ENCODE assay signal across 8 mouse cellular contexts in the genomic region with DNA sequence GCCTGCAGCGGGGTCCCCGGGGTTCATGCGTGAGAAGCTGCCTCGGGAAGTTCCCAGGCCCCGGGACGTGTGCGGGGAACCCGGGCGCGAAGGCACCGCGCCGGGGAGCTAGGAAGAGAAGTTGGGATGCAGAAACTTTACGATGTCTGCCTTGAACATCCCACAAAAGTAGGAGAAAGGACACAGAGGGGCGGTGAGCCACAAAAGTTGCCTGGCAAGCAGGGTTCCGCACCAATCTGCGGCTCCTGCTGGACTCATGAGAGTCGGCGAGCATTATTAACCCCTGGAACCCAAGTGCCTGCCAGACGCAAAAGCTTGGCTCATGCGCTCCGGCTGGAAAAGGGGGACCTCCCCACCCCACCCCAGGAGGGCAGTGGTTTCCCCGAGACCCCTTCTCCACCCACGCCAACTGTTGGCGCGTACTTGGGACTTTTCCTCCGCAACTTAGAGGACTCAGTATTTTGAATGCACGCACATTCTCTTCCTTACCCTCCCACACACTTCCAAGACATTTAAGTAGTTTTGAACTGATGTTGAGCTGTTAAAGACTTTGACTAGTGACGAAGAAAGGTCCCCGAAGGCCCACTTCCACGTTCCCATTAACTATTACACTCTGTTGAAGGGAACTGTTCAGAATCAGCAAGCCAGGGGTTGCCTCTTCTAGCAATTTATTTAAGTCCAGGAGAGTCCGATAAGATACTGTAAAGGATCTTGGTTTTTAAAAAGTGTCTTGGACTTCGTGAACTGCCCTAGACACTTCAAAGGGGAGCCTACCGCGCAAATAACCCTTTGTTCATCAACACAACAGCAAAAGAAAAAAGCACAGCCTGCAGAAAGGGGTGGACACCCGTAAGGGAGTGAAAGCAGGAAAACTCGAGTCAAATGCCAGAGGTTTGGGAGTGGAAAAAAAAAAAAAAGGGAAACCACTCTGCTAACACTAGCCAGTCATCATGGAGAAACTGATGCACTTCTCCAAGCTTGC. TPM values are rescaled to one million over a fixed set of nuclear protein-coding genes. Genes with fewer than 3 reads are reported as not detected.
DNase-seq lines count a peak whose midpoint lies in the region; ATAC-seq and TF ChIP-seq lines count a peak whose summit lies in the region.

No protein-coding gene starts in this region.

- H3K9me3 ChIP-seq in forebrain, embryonic 10.5 days: no peaks in the 10 kb centered on the region
- no peaks in the 10 kb centered on the region for H3K9me3 ChIP-seq in intestine, embryonic 15.5 days
- H3K9me3 ChIP-seq in midbrain, embryonic 13.5 days: no peaks in the 10 kb centered on the region

- peak overlapping the region; percentile 81 for H3K4me3 ChIP-seq in layer of hippocampus, adult 2 months
- H3K4me3 ChIP-seq in forebrain, embryonic 10.5 days: peak overlapping the region; percentile 82
- H3K4me3 ChIP-seq in intestine, embryonic 15.5 days (replicated peaks): peak overlapping the region; percentile 81
- peak overlapping the region; percentile 81 for H3K4me3 ChIP-seq in midbrain, embryonic 13.5 days (replicated peaks)

- under 1% methylated on average over 37 of the region's 37 CpGs for WGBS in forebrain, embryonic 10.5 days
- WGBS in intestine, embryonic 15.5 days: 3% methylated on average over 37 of the region's 37 CpGs
- 1% methylated on average over 36 of the region's 37 CpGs for WGBS in midbrain, embryonic 13.5 days

- TF ChIP-seq CTCF in layer of hippocampus, adult 2 months (conservative IDR thresholded peaks at IDR 0.05): no peak

- H3K27me3 ChIP-seq in forebrain, embryonic 10.5 days (ENCODE audit: poor library complexity, severe bottlenecking): no peaks in the 10 kb centered on the region
- H3K27me3 ChIP-seq in intestine, embryonic 15.5 days (replicated peaks): no peaks in the 10 kb centered on the region
- no peaks in the 10 kb centered on the region for H3K27me3 ChIP-seq in midbrain, embryonic 13.5 days

- intact Hi-C loops in gastrocnemius, postnatal 14 days (cut with DNase I; ENCODE audit: low total_unique reads): loop anchor here (10.0 kb wide), 1 partner anchor 56 kb away; no protein-coding TSS in a partner anchor

- peak; percentile 45 for ATAC-seq in intestine, embryonic 15.5 days
- ATAC-seq in midbrain, embryonic 13.5 days: peak; percentile 49

- H3K36me3 ChIP-seq in forebrain, embryonic 10.5 days (replicated peaks): peaks cover 4% of the 10 kb centered on the region; the same call in 1 of the 2 replicates
- H3K36me3 ChIP-seq in intestine, embryonic 15.5 days: no peaks in the 10 kb centered on the region
- no peaks in the 10 kb centered on the region for H3K36me3 ChIP-seq in midbrain, embryonic 13.5 days

- peaks cover 34% of the 10 kb centered on the region for H3K4me1 ChIP-seq in forebrain, embryonic 10.5 days
- 0 out of 2 replicates have a peak, but pooled peaks cover 10% of the 10 kb centered on the region for H3K4me1 ChIP-seq in intestine, embryonic 15.5 days (replicated peaks)
- peaks cover 33% of the 10 kb centered on the region for H3K4me1 ChIP-seq in midbrain, embryonic 13.5 days (replicated peaks)

- H3K9ac ChIP-seq in intestine, embryonic 15.5 days: peak overlapping the region; percentile 71
- peak overlapping the region; percentile 88 for H3K9ac ChIP-seq in midbrain, embryonic 13.5 days (replicated peaks)

- no peak for DNase-seq in layer of hippocampus, adult 2 months (ENCODE audit: low spot score in 2 of 2)
- DNase-seq in layer of hippocampus, adult 9-10 months (ENCODE audit: low spot score): no peak
- peak; percentile 60 for DNase-seq in NIH3T3 (ENCODE audit: low read depth)
- DNase-seq in forebrain, embryonic 10.5 days (ENCODE audit: extremely low spot score, low spot score): no peak
- DNase-seq in gastrocnemius, postnatal 14 days: no peak
- DNase-seq in right cerebral cortex, postnatal 25 days: no peak

- H3K4me2 ChIP-seq in intestine, embryonic 15.5 days (replicated peaks): peak overlapping the region; percentile 84
- peak overlapping the region; percentile 75 for H3K4me2 ChIP-seq in midbrain, embryonic 13.5 days (replicated peaks)

- H3K27ac ChIP-seq in layer of hippocampus, adult 2 months: peak overlapping the region; percentile 98
- peak overlapping the region; percentile 97 for H3K27ac ChIP-seq in forebrain, embryonic 10.5 days
- H3K27ac ChIP-seq in intestine, embryonic 15.5 days: peak overlapping the region; percentile 97
- H3K27ac ChIP-seq in midbrain, embryonic 13.5 days: peak overlapping the region; percentile 93

RNA-seq across cellular contexts. Expression of a gene that starts 0.7 kb away (rescaled TPM):
- 100 to 1,000 TPM in 1 of 2 experiments, 10 to 100 TPM in 1; 90.8 to 100 TPM for total RNA-seq in layer of hippocampus, adult 2 months (2021)
- polyA plus RNA-seq in forebrain, embryonic 10.5 days (2016; fragmentation: Nextera tagmentation; extraction: Ambion mirVana): 75.7 and 77.6 TPM in 2 replicates
- 163 and 169 TPM in 2 replicates for polyA plus RNA-seq in intestine, embryonic 15.5 days (2015; fragmentation: Nextera tagmentation; extraction: Ambion mirVana)
- polyA plus RNA-seq in midbrain, embryonic 13.5 days (2015; fragmentation: Nextera tagmentation; extraction: Ambion mirVana): 53.0 and 53.5 TPM in 2 replicates
- 100 to 1,000 TPM; 180 to 188 TPM for total RNA-seq in gastrocnemius, postnatal 14 days (2021)
